Mouse (Mus musculus) ES-E14 (cell line): Measurements from ENCODE around the gene Satb2. TPM values are rescaled to one million over a fixed set of nuclear protein-coding genes. Genes with fewer than 3 reads are reported as not detected.

ENCODE experiments used
- DNase-seq: peaks from one replicate; pipeline ENCODE4 v3.0.0-alpha.2; 2013; ENCODE audit warnings: low read depth, low spot score
- H3K27ac ChIP-seq: 2 replicates; pipeline ENCODE4 v1.5.1; 2012; ENCODE audit warnings: low read depth, mild to moderate bottlenecking, low read length, moderate library complexity, mixed read lengths; ENCODE audit not compliant: poor library complexity, insufficient read depth, severe bottlenecking
- H3K36me3 ChIP-seq: 2 replicates; pipeline ENCODE4 v1.6.1; 2012; ENCODE audit warnings: mild to moderate bottlenecking, low read length, moderate library complexity, mixed read lengths; ENCODE audit not compliant: control insufficient read depth, poor library complexity, insufficient read depth, severe bottlenecking
- H3K4me1 ChIP-seq, 2 experiments: fragments of 150-350 bp in 1 of 2; sonication (generic) in 1 of 2; 2 replicates each; pipeline ENCODE4 v1.6.1; 2012; ENCODE audit warnings: low read length in 2 of 2, mild to moderate bottlenecking in 1 of 2, mixed read lengths in 1 of 2; ENCODE audit not compliant: control insufficient read depth in 2 of 2, insufficient read depth in 2 of 2, poor library complexity in 1 of 2
- H3K4me3 ChIP-seq, 2 experiments: fragments of 150-350 bp in 1 of 2; sonication (generic) in 1 of 2; 2 replicates each; pipeline ENCODE4 v1.5.1; 2012; ENCODE audit warnings: low read length in 2 of 2, low read depth in 1 of 2, mild to moderate bottlenecking in 1 of 2, mixed read lengths in 1 of 2; ENCODE audit not compliant: insufficient read depth in 1 of 2, poor library complexity in 1 of 2, severe bottlenecking in 1 of 2
- H3K9ac ChIP-seq: 2 replicates; pipeline ENCODE4 v1.6.1; 2012; ENCODE audit warnings: low read depth, mild to moderate bottlenecking, low read length, mixed read lengths; ENCODE audit not compliant: poor library complexity, insufficient read depth, severe bottlenecking
- H3K9me3 ChIP-seq: fragments of 150-350 bp; sonication (generic); 2 replicates; pipeline ENCODE4 v1.6.1; 2012; ENCODE audit warnings: low read depth, mild to moderate bottlenecking, low read length; ENCODE audit not compliant: control insufficient read depth, insufficient read depth
- CHD2 ChIP-seq: IDR thresholded peaks from 2 replicates; pipeline ENCODE4 v1.6.1; 2014; ENCODE audit warnings: mild to moderate bottlenecking, low read depth, low read length, inconsistent platforms
- HCFC1 ChIP-seq: IDR thresholded peaks from 2 replicates; pipeline ENCODE4 v1.6.1; 2012; ENCODE audit warnings: low read length, inconsistent platforms, borderline replicate concordance; ENCODE audit not compliant: insufficient read depth
- MAFK ChIP-seq: IDR thresholded peaks from 2 replicates; pipeline ENCODE4 v1.6.1; 2014; ENCODE audit warnings: mild to moderate bottlenecking, low read depth, low read length, inconsistent platforms; ENCODE audit not compliant: insufficient read depth
- ZC3H11A ChIP-seq: IDR thresholded peaks from 2 replicates; pipeline ENCODE4 v1.6.1; 2012; ENCODE audit warnings: low read depth, mild to moderate bottlenecking, inconsistent platforms, low read length, borderline replicate concordance
- ZNF384 ChIP-seq: IDR thresholded peaks from 2 replicates; pipeline ENCODE4 v1.6.1; 2012; ENCODE audit warnings: low read depth, low read length, inconsistent platforms
- in situ Hi-C, 2 experiments: fragments of 600-800 bp; cut with MboI; formaldehyde crosslinking; loops; one replicate each; pipeline ENCODE4 v1.15.1; 2025; ENCODE audit warnings: low sequenced_read_pairs in 2 of 2, inconsistent platforms in 1 of 2; ENCODE audit not compliant: unreplicated experiment in 2 of 2
- total RNA-seq: library from RNA; depleted of rRNA; stranded (reverse); fragments of 300-350 nt; gene quantifications from 2 replicates; pipeline ENCODE4 v1.2.3, GENCODE M21; 2012

Satb2 gene
- total RNA-seq, 1 experiment = 2.8 TPM

GRCm38 (mm10) chr1:56857202-56857601 is 121.2 kb downstream of the Satb2 start:
- H3K9me3 ChIP-seq = no peaks in the 10 kb centered on the region
- in situ Hi-C loops = no loop called here

GRCm38 (mm10) chr1:56850446-56850845 is 128.0 kb downstream of the Satb2 start:
- H3K4me1 ChIP-seq = 0 out of 4 replicates have a peak, but pooled peaks cover 0 to 1% of the 10 kb centered on the region in 2 experiments
- H3K4me3 ChIP-seq = no peak overlapping the region
- TF ChIP-seq CHD2 = no peak
- TF ChIP-seq ZC3H11A = no peak
- no peak for TF ChIP-seq HCFC1

More at GRCm38 (mm10) chr1:56857202-56857601, 121.2 kb downstream of the Satb2 start:
- Histone ChIP-seq H3K27ac (no peak overlapping the region), H3K36me3 (no peaks in the 10 kb centered on the region), H3K4me1 (no peaks in the 10 kb centered on the region), H3K9ac (no peak overlapping the region), H3K4me3 (no peak overlapping the region)
- DNase-seq = no peak
- TF ChIP-seq ZC3H11A (no peak), ZNF384 (no peak), CHD2 (no peak), MAFK (no peak), HCFC1 (no peak)

GRCm38 (mm10) chr1:56846358-56846757 is 132.1 kb downstream of the Satb2 start:
- peaks cover 2 to 8% of the 10 kb centered on the region in 2 experiments; a peak in 2 of 4 replicates for H3K4me1 ChIP-seq
- no peak overlapping the region for H3K4me3 ChIP-seq
- no peaks in the 10 kb centered on the region for H3K9me3 ChIP-seq
- H3K36me3 ChIP-seq = no peaks in the 10 kb centered on the region
- in situ Hi-C loops = no loop called here
- H3K9ac ChIP-seq = no peak overlapping the region
- no peak overlapping the region for H3K27ac ChIP-seq
- TF ChIP-seq HCFC1 (no peak), MAFK (no peak), ZNF384 (no peak), CHD2 (no peak), ZC3H11A (no peak)
- no peak for DNase-seq

More at GRCm38 (mm10) chr1:56850446-56850845, 128.0 kb downstream of the Satb2 start:
- Histone ChIP-seq H3K9ac (no peak overlapping the region), H3K36me3 (no peaks in the 10 kb centered on the region), H3K9me3 (no peaks in the 10 kb centered on the region), H3K27ac (no peak overlapping the region)
- in situ Hi-C loops = no loop called here
- DNase-seq = no peak

GRCm38 (mm10) chr1:56845523-56846118 is 132.8 kb downstream of the Satb2 start:
- Histone ChIP-seq H3K27ac (no peak overlapping the region), H3K4me1 (peaks cover 2 to 8% of the 10 kb centered on the region in 2 experiments; a peak in 2 of 4 replicates), H3K9ac (no peak overlapping the region), H3K4me3 (no peak overlapping the region), H3K9me3 (no peaks in the 10 kb centered on the region), H3K36me3 (no peaks in the 10 kb centered on the region)
- in situ Hi-C loops = no loop called here
- TF ChIP-seq HCFC1 = no peak
- no peak for TF ChIP-seq MAFK
- no peak for TF ChIP-seq CHD2
- TF ChIP-seq ZC3H11A = no peak
- TF ChIP-seq ZNF384 = no peak
- no peak for DNase-seq
